Mouse (Mus musculus) brain, embryonic 18.5 days (tissue): ENCODE data around the gene Tmem56.
A peak's percentile ranks its signal among the peaks of the same experiment; 100 is the strongest.

Source experiments
- DNase-seq: peaks from one replicate; pipeline ENCODE4 v3.0.0-alpha.2; 2012; ENCODE audit warnings: low read depth, low spot score

The Tmem56 gene

GRCm38 (mm10) chr3:121171243-121171871 is 111.5 kb downstream of the Tmem56 start, which contains the start of gene Rwdd3:
Gene Rwdd3 (minus strand): TSS chr3:121171695.
- DNase-seq = peak; percentile 63

DNA sequence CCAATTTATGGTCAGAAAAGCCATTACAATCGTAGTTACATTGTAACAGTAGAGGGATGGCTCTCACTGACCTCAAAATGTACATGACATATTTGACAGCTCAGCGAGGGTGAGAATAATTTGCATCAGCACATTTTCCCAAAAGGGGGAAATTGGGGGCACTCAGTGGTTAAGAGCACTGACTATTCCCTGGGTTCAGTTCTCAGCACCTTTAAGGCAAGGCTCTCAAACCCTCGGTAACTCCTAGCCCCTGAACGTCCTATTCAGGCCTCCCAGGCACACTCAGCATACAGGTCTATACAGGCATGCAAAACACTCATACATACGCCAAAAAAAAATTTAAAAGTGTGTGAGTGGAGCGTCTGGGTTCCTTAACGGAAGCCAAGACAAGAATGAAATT is 112.3 kb downstream of the Tmem56 start:
- no peak for DNase-seq

GRCm38 (mm10) chr3:121169092-121169942 is 113.6 kb downstream of the Tmem56 start:
- DNase-seq = no peak

- no peak for DNase-seq
These were observed 114.3 kb downstream of the Tmem56 start for GRCm38 (mm10) chr3:121168581-121168980.

DNA sequence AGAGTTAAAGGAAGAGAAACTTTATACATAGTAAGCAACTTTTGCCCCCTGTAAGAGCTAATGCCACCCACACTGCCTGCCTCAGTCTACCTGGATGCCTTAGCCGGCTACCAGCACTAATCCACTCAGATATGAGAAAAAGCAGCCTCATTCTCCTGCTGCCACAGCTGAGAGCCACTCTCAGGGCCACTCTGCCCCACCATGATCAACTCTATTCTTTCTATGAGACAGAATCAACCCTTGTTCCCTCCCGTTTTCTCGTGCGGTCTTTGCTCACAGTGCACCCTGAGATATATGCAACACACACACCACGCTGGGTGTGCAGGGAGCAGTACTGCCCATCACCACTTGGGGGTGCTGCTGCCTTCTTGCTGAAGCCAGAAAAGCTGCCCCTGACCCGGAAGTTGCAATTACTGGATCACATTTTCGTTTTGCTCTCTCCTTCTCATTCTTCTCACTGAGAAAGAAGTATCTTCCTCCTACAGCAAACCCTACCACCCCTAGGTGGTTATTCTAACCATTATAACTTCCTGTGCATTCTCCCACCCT is 119.6 kb downstream of the Tmem56 start:
- DNase-seq = no peak

DNA sequence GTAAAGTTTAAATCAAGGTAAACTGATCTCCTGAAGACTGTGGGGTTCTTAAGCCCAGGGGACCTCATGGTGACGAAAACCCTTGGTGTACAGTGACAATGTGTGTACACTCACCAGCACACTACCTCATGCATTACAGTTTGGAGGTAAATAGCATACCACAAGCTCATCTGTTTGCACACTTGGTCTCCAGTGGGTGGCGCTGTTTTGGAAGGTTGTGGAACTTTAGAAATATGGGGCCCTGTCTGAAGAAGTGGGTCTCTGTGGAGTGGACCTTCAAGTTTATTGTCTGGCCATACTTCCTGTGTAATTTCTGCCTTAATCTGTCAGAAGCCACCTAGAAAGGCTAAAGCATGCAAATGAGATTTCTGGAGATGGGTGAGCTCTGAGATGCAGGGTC is 121.2 kb downstream of the Tmem56 start:
- no peak for DNase-seq

DNA sequence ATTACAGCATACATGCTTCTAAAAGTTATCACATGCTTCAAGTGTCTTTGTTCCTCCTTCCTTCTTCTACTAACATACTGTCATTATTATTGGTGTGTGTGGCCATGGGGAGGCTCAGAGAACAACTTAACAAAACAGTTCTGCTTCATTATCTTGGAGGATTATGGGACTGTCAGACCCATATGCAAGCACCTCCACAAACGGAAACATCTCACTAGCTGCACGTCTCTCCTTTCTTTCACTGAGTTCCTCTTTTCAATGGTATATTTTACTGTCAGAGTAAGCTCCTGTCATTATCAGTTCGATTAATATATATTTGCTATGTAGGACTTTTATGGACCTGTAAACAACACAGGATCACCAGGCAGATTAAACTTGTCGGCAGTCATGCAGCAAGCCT is 122.5 kb downstream of the Tmem56 start:
- DNase-seq = no peak

DNA sequence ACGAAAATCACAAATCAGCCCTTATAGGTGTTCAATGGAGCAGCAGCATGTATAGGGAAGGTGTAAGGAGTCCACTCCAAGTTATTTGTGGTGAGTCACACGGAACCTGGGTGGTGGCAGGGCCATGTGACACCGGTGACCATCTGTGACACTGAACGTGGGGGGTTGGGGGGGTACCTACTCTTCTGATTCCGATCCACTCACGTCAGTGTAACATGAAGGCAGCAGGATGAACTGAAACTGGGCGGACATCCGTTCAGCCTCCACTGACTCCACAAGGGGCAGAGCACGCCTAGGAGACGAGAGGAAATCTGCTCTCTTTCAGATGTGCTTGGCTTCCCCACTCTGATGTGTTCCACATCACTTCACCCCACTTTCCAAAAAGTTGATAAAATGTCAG is 123.3 kb downstream of the Tmem56 start:
- DNase-seq = no peak

GRCm38 (mm10) chr3:121158901-121159351 is 124.0 kb downstream of the Tmem56 start:
- no peak for DNase-seq

GRCm38 (mm10) chr3:121157546-121158330 is 125.2 kb downstream of the Tmem56 start:
- no peak for DNase-seq

GRCm38 (mm10) chr3:121156451-121157186 is 126.3 kb downstream of the Tmem56 start:
- DNase-seq = no peak

DNA sequence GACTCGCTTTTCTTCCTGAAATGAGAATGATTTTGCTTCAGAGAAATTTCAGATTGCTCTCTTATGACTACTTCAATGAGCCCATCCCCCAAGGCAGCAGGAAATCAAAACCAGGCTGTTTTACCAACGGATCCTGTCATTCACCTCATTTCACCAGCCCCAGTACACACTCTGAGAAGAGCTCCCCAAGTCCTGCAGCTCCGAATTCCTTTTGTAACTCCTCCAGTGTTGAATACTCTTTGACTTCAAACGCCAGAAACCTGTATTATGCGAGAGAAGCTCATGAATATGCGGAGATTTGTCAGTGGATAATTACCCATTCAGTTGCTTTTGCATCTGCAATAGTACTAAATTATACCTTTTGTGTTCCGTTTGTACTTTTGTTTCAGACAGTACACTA is 126.9 kb downstream of the Tmem56 start:
- no peak for DNase-seq
